Mouse (Mus musculus): ENCODE measurements around the gene Myog.

- TF ChIP-seq POLR2A (IDR thresholded peaks at IDR 0.05; ENCODE audit: control insufficient read depth, extremely low read depth, insufficient read depth, low read length, poor library complexity) (no peak), CTCF (IDR thresholded peaks at IDR 0.05; ENCODE audit: borderline replicate concordance, control insufficient read depth, extremely low read depth, insufficient read depth, low read length, poor library complexity) (no peak)
Observed at GRCm38 (mm10) chr1:134335924-134336810, 46.4 kb downstream of the Myog start.

Data from thymus, adult 2 months (tissue).